In genomic region chr12:111474384-111474783, GRCm38 (mm10) we compare ENCODE assay signal across 20 mouse cellular contexts. TPM values are rescaled to one million over a fixed set of nuclear protein-coding genes. Genes with fewer than 3 reads are reported as not detected.
DNase-seq lines count a peak whose midpoint lies in the region; ATAC-seq and TF ChIP-seq lines count a peak whose summit lies in the region.
"Had no signal": no experiment of that assay in that cellular context is flagged by ENCODE, and none has a peak within 500 bp of the region (broad histone marks: within the 10 kb centered on the region; RNA-seq: fewer than 3 reads in every experiment).

No protein-coding gene starts in this region.

- DNase-seq in forebrain, postnatal 0 days, result no peak
- no peak for DNase-seq in forebrain, embryonic 10.5 days (ENCODE audit: extremely low spot score, low spot score)
- DNase-seq in hindbrain, postnatal 0 days (ENCODE audit: low spot score), result no peak
- DNase-seq in hindbrain, embryonic 10.5 days (ENCODE audit: low spot score), result no peak
- no peak for DNase-seq in ovary, postnatal 14 days (ENCODE audit: low spot score)
- DNase-seq: cerebellum, adult 11 months; cerebellum, adult 9-10 months; liver, embryonic 13.5 days had no signal

- H3K9ac ChIP-seq in forebrain, postnatal 0 days, result no peak overlapping the region
- no peak overlapping the region for H3K9ac ChIP-seq in hindbrain, postnatal 0 days (replicated peaks; ENCODE audit: low read length)
- H3K9ac ChIP-seq: embryonic facial prominence, embryonic 12.5 days; limb, embryonic 15.5 days; liver, embryonic 13.5 days; neural tube, embryonic 13.5 days had no signal

- TF ChIP-seq CTCF in forebrain, postnatal 0 days (IDR thresholded peaks at IDR 0.05; ENCODE audit: low read depth), result no peak
- TF ChIP-seq CTCF in hindbrain, postnatal 0 days (IDR thresholded peaks at IDR 0.05; ENCODE audit: low read depth), result no peak

- H3K27ac ChIP-seq in forebrain, postnatal 0 days (ENCODE audit: low read depth, low read length), result no peak overlapping the region
- no peak overlapping the region for H3K27ac ChIP-seq in forebrain, embryonic 10.5 days
- peak overlapping the region; percentile 28; the same call in 1 of the 2 replicates for H3K27ac ChIP-seq in hindbrain, postnatal 0 days
- no peak overlapping the region for H3K27ac ChIP-seq in hindbrain, embryonic 10.5 days
- H3K27ac ChIP-seq: embryonic facial prominence, embryonic 12.5 days; limb, embryonic 10.5 days; liver, embryonic 13.5 days; neural tube, embryonic 13.5 days had no signal

- no peaks in the 10 kb centered on the region for H3K36me3 ChIP-seq in forebrain, postnatal 0 days (ENCODE audit: insufficient read depth)
- H3K36me3 ChIP-seq in forebrain, embryonic 10.5 days (replicated peaks), result no peaks in the 10 kb centered on the region
- no peaks in the 10 kb centered on the region for H3K36me3 ChIP-seq in hindbrain, postnatal 0 days (ENCODE audit: insufficient read depth, low read length)
- H3K36me3 ChIP-seq in hindbrain, embryonic 10.5 days, result no peaks in the 10 kb centered on the region
- H3K36me3 ChIP-seq in megakaryocyte, embryonic 14.5 days (replicated peaks; ENCODE audit: low read length), result no peaks in the 10 kb centered on the region
- H3K36me3 ChIP-seq: embryonic facial prominence, embryonic 12.5 days; limb, embryonic 10.5 days; limb, embryonic 15.5 days; liver, embryonic 13.5 days; neural tube, embryonic 13.5 days had no signal

- no peaks in the 10 kb centered on the region for H3K4me1 ChIP-seq in forebrain, postnatal 0 days (ENCODE audit: insufficient read depth)
- peaks cover 21% of the 10 kb centered on the region for H3K4me1 ChIP-seq in forebrain, embryonic 10.5 days
- H3K4me1 ChIP-seq in hindbrain, postnatal 0 days (ENCODE audit: insufficient read depth, low read length), result peaks cover 7% of the 10 kb centered on the region
- H3K4me1 ChIP-seq in hindbrain, embryonic 10.5 days (replicated peaks), result peaks cover 11% of the 10 kb centered on the region
- H3K4me1 ChIP-seq in megakaryocyte, embryonic 14.5 days, result peaks cover 27% of the 10 kb centered on the region
- H3K4me1 ChIP-seq: liver, embryonic 13.5 days had no signal

- no peak overlapping the region for H3K4me3 ChIP-seq in forebrain, postnatal 0 days (ENCODE audit: low read depth, low read length)
- no peak overlapping the region for H3K4me3 ChIP-seq in forebrain, embryonic 10.5 days
- H3K4me3 ChIP-seq in hindbrain, postnatal 0 days (ENCODE audit: low read length), result no peak overlapping the region
- no peak overlapping the region for H3K4me3 ChIP-seq in hindbrain, embryonic 10.5 days
- peak overlapping the region; percentile 44 for H3K4me3 ChIP-seq in megakaryocyte, embryonic 14.5 days (replicated peaks)
- H3K4me3 ChIP-seq: embryonic facial prominence, embryonic 12.5 days; limb, embryonic 10.5 days; limb, embryonic 15.5 days; liver, embryonic 13.5 days; neural tube, embryonic 13.5 days had no signal

- no peak overlapping the region for H3K4me2 ChIP-seq in forebrain, postnatal 0 days (ENCODE audit: low read depth)
- H3K4me2 ChIP-seq in hindbrain, postnatal 0 days (ENCODE audit: low read depth, low read length), result no peak overlapping the region
- H3K4me2 ChIP-seq: embryonic facial prominence, embryonic 12.5 days; heart, embryonic 11.5 days; limb, embryonic 15.5 days; liver, embryonic 13.5 days; midbrain, embryonic 11.5 days; neural tube, embryonic 13.5 days had no signal

- ATAC-seq in forebrain, postnatal 0 days, result 0 out of 2 replicates have a peak, but pooled peaks have one; percentile 8
- ATAC-seq in hindbrain, postnatal 0 days, result no peak; the same call in 1 of the 2 replicates
- ATAC-seq in megakaryocyte, adult 5-6 weeks (ENCODE audit: poor library complexity, severe bottlenecking), result no peak
- ATAC-seq: forebrain, embryonic 16.5 days; intestine, postnatal 0 days had no signal

- H3K27me3 ChIP-seq in forebrain, postnatal 0 days (ENCODE audit: insufficient read depth, low read length), result no peaks in the 10 kb centered on the region
- peaks cover 1% of the 10 kb centered on the region for H3K27me3 ChIP-seq in forebrain, embryonic 10.5 days (ENCODE audit: poor library complexity, severe bottlenecking)
- H3K27me3 ChIP-seq in hindbrain, postnatal 0 days (ENCODE audit: insufficient read depth, low read length), result no peaks in the 10 kb centered on the region
- H3K27me3 ChIP-seq in hindbrain, embryonic 10.5 days (ENCODE audit: insufficient read depth, poor library complexity, severe bottlenecking), result peaks cover 8% of the 10 kb centered on the region; the same call in 1 of the 2 replicates
- H3K27me3 ChIP-seq in megakaryocyte, embryonic 14.5 days (replicated peaks), result peaks cover 70% of the 10 kb centered on the region
- H3K27me3 ChIP-seq: embryonic facial prominence, embryonic 12.5 days had no signal

- WGBS in forebrain, postnatal 0 days, result 97% methylated on average over 3 of the region's 3 CpGs
- WGBS in forebrain, embryonic 10.5 days, result 90% methylated on average over 3 of the region's 3 CpGs
- WGBS in hindbrain, postnatal 0 days, result 99% methylated on average over 3 of the region's 3 CpGs
- WGBS in hindbrain, embryonic 10.5 days, result 90% methylated on average over 3 of the region's 3 CpGs

- H3K9me3 ChIP-seq in forebrain, postnatal 0 days (ENCODE audit: low read length), result no peaks in the 10 kb centered on the region
- H3K9me3 ChIP-seq in forebrain, embryonic 10.5 days, result peaks cover 7% of the 10 kb centered on the region; the same call in 1 of the 2 replicates
- no peaks in the 10 kb centered on the region for H3K9me3 ChIP-seq in hindbrain, postnatal 0 days (ENCODE audit: low read length)
- H3K9me3 ChIP-seq in hindbrain, embryonic 10.5 days, result peaks cover 4% of the 10 kb centered on the region; the same call in 1 of the 2 replicates
- peaks cover 23% of the 10 kb centered on the region for H3K9me3 ChIP-seq in megakaryocyte, embryonic 14.5 days
- H3K9me3 ChIP-seq: embryonic facial prominence, embryonic 12.5 days; limb, embryonic 10.5 days; limb, embryonic 15.5 days; neural tube, embryonic 13.5 days had no signal

RNA-seq across cellular contexts. Expression of gene Gm266, which starts 11.2 kb away (rescaled TPM):
- 5.1 and 5.4 TPM in 2 replicates for total RNA-seq in forebrain, postnatal 0 days (2014; rRNA removed)
- 3.7 and 5.2 TPM in 2 replicates for polyA plus RNA-seq in forebrain, postnatal 0 days (2015; fragmentation: Nextera tagmentation; extraction: Ambion mirVana)
- 7.1 and 9.8 TPM in 2 replicates for polyA plus RNA-seq in forebrain, embryonic 10.5 days (2016; fragmentation: Nextera tagmentation; extraction: Ambion mirVana)
- 11.5 and 22.1 TPM in 2 replicates for total RNA-seq in hindbrain, postnatal 0 days (2014; rRNA removed)
- polyA plus RNA-seq in hindbrain, postnatal 0 days (2015; fragmentation: Nextera tagmentation; extraction: Ambion mirVana), result 11.8 TPM in 2 replicates
- 11.6 and 14.1 TPM in 2 replicates for polyA plus RNA-seq in hindbrain, embryonic 10.5 days (2016; fragmentation: Nextera tagmentation; extraction: Ambion mirVana)
- polyA plus RNA-seq in megakaryocyte, embryonic 14.5 days (2012; ENCODE audit: insufficient read depth, low replicate concordance), result 0.22 TPM in 1 of 2 replicates, not detected in the other
- not detected in 2 replicates for total RNA-seq in megakaryocyte, adult 5-6 weeks (2015)
- not detected in 2 replicates for total RNA-seq in megakaryocyte, adult 5-6 weeks (2017)
- total RNA-seq: adrenal gland, postnatal 14 days; granulocyte monocyte progenitor cell, adult 5-6 weeks had no signal

RNA-seq across cellular contexts. Expression of gene Tnfaip2, which starts 32.1 kb away (rescaled TPM):
- total RNA-seq in forebrain, postnatal 0 days (2014; rRNA removed), result 1.0 and 4.8 TPM in 2 replicates
- polyA plus RNA-seq in forebrain, postnatal 0 days (2015; fragmentation: Nextera tagmentation; extraction: Ambion mirVana), result 0.33 and 1.2 TPM in 2 replicates
- polyA plus RNA-seq in forebrain, embryonic 10.5 days (2016; fragmentation: Nextera tagmentation; extraction: Ambion mirVana), result 2.1 and 4.4 TPM in 2 replicates
- total RNA-seq in hindbrain, postnatal 0 days (2014; rRNA removed), result 0.14 and 1.4 TPM in 2 replicates
- 0.99 and 1.7 TPM in 2 replicates for polyA plus RNA-seq in hindbrain, postnatal 0 days (2015; fragmentation: Nextera tagmentation; extraction: Ambion mirVana)
- 3.0 and 3.2 TPM in 2 replicates for polyA plus RNA-seq in hindbrain, embryonic 10.5 days (2016; fragmentation: Nextera tagmentation; extraction: Ambion mirVana)
- 1.1 and 11.3 TPM in 2 replicates for polyA plus RNA-seq in megakaryocyte, embryonic 14.5 days (2012; ENCODE audit: insufficient read depth, low replicate concordance)
- 42.7 and 43.7 TPM in 2 replicates for total RNA-seq in megakaryocyte, adult 5-6 weeks (2015)
- total RNA-seq in megakaryocyte, adult 5-6 weeks (2017), result 81.0 and 109 TPM in 2 replicates

RNA-seq across cellular contexts. Expression of gene Exoc3l4, which starts 57.6 kb away (rescaled TPM):
- total RNA-seq in forebrain, postnatal 0 days (2014; rRNA removed), result 2.1 TPM in 2 replicates
- polyA plus RNA-seq in forebrain, postnatal 0 days (2015; fragmentation: Nextera tagmentation; extraction: Ambion mirVana), result 1.5 and 2.0 TPM in 2 replicates
- 5.2 and 5.6 TPM in 2 replicates for polyA plus RNA-seq in forebrain, embryonic 10.5 days (2016; fragmentation: Nextera tagmentation; extraction: Ambion mirVana)
- total RNA-seq in hindbrain, postnatal 0 days (2014; rRNA removed), result 0.99 and 2.9 TPM in 2 replicates
- 1.7 and 2.3 TPM in 2 replicates for polyA plus RNA-seq in hindbrain, postnatal 0 days (2015; fragmentation: Nextera tagmentation; extraction: Ambion mirVana)
- 4.7 and 5.4 TPM in 2 replicates for polyA plus RNA-seq in hindbrain, embryonic 10.5 days (2016; fragmentation: Nextera tagmentation; extraction: Ambion mirVana)
- 38.6 and 61.4 TPM in 2 replicates for polyA plus RNA-seq in megakaryocyte, embryonic 14.5 days (2012; ENCODE audit: insufficient read depth, low replicate concordance)
- total RNA-seq in megakaryocyte, adult 5-6 weeks (2015), result 0.39 and 1.1 TPM in 2 replicates
- total RNA-seq in megakaryocyte, adult 5-6 weeks (2017), result 0.29 TPM in 1 of 2 replicates, not detected in the other
